Mouse (Mus musculus) lung, adult 2 months (tissue): ENCODE data around the gene Serpinb1a.
"Not testable (repeated sequence)": the region's sequence is repeated elsewhere in the genome, so short reads cannot be mapped to it uniquely, and the experiment has no call there.

Experiments
- CTCF ChIP-seq: fragments of 200-500 bp; IDR thresholded peaks from 2 replicates; pipeline ENCODE4 v1.5.1; 2011; ENCODE audit warnings: mild to moderate bottlenecking, low read length, control low read depth; ENCODE audit not compliant: insufficient read depth
- POLR2A ChIP-seq: fragments of 200-500 bp; IDR thresholded peaks from 2 replicates; pipeline ENCODE4 v1.6.1; 2011; ENCODE audit warnings: low read depth, mild to moderate bottlenecking, control low read depth, low read length, borderline replicate concordance; ENCODE audit errors: extremely low read depth

- not testable (repeated sequence) for TF ChIP-seq CTCF, POLR2A
These were observed 17.2 kb upstream of the Serpinb1a start for GRCm38 (mm10) chr13:32868233-32868632.
